Mouse (Mus musculus): ENCODE results near the gene Aagab.

The Aagab gene

DNA sequence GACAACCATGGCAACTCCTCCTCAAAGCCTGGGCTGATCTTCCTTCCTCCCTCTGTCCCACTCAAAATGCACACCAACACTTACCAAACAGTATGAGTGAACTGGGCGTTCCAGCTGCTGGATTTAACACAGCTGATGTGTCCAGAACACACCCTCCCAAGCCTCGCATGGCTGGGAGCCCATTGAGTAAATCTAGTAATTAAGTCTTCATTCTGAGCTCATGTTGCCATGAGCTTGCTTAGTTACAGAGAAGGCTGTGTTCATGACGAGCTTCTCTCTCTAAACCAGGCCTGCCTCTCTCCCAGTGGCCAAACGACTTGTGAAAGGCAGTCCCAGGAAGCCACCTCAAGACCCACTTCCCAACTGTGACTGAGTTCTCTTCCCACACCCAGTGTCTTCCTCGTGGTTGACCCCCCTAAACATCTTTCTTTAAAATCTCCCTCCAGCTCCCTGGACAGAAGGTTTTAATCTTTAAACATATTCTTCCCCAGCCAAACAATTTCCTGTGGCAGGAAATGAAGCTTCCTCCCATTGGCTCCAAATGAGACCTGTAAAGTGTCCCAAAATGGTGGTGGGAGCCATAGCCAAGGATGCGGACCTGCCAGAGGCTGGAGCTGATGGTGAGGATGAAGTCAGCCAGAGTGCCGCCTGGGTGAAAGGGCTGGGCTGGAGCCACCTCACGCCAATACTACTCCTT lies 70.5 kb downstream of the Aagab start:
- DNase-seq (ENCODE audit: low spot score in 2 of 2): no peak

- no peak for DNase-seq (ENCODE audit: low spot score in 2 of 2)
These were observed 71.0 kb downstream of the Aagab start for GRCm38 (mm10) chr9:63673494-63673805.

DNA sequence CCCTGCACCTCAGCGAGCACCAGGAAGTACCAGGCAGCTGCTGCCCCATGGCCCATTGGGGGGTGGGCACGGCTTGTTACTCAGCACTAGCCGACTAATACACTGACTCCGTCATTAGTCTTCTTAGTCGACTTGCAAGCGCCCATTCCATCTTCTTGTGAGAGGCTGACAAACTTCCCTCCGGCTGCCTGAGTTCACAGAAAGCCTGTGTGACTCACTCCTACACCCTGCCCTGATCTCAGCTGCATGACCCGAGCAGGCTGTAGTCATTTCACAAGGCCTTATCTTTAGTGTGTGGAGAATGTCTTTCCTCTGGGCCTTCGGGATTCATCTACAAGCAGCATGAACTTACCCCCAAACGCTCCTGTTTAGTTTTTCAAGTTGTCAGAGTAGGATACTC lies 72.2 kb downstream of the Aagab start:
- no peak for DNase-seq (ENCODE audit: low spot score in 2 of 2)

DNA sequence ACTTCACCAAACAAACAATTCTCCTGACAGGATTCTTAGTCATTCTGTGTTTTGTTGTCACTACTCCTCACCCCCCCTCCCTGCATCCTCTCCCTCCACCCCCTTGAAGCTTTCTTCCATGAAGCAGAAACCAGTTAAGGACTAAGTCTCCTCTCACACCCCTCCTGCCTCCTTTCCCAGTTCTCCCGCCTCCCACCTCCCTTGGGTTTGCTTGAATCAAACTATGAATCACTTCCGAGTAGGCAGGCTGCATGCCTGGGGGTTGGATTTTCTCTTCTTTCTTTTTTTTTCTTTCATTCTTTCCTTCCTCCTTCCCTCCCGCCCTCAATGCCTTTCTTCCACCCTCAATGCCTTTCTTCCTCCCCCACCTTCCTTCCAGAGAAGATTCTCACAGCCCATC lies 75.2 kb downstream of the Aagab start:
- DNase-seq (ENCODE audit: low spot score in 2 of 2): no peak

- DNase-seq (ENCODE audit: low spot score in 2 of 2): no peak
These were observed 75.6 kb downstream of the Aagab start for GRCm38 (mm10) chr9:63678076-63678475.

DNA sequence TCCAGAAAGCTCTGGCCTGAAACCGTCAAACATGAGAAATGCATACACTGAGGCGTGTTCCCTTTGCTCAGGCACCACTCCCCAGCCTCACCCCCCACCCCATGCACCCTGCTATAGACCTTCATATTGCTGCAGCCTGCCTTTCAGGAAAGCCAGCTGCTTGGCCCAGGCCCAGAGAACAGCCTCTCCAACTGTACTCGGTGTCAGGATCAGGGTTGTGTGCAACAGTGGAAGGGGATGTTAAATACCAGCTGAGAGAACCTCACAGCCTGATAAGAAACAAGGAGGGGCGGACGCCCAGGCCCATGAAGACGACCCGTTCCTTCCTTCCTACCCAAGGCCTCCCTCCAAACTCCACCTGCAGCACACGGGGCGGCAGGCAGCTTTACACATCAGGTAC lies 79.8 kb downstream of the Aagab start:
- DNase-seq (ENCODE audit: low spot score in 2 of 2): no peak

DNA sequence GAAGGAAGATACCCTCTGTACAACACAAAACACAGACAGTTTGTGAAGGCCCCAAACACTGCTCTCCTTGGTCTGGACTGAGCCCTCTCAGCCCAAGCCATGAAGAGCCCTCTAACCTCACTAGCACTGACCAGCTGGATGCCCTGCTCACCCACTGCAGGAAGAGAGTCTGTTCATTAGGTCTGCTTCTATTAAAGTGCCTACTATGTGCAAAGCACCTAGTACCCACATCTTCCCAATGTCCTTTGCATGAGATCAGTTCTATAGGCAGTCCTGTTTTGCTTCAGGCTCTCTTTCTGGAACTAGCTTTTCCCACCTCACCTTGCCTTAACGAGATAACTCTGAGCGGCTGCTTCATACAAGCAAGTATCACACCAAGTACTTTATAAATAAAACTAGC lies 80.5 kb downstream of the Aagab start:
- DNase-seq (ENCODE audit: low spot score in 2 of 2): no peak

DNA sequence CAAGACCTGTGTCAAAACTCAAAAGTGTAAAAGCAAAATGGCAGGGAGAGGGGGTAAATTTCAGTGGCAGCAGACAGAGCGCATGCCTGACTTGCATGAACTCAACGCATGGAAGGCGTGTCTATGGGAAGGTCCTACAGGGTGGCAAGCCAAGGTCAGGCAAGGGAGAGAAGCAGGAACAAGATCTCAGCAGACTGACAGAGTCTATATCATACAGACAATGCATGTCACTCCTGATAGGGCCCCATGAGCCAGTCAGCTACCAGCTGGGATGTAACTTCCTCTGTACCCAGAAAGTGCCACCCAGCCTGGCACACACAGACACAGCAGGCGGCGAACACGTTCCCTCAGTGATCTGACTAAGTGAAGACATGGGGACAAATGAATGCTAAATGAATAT lies 81.8 kb downstream of the Aagab start:
- DNase-seq (ENCODE audit: low spot score in 2 of 2): no peak

GRCm38 (mm10) chr9:63685352-63685751 lies 82.9 kb downstream of the Aagab start:
- DNase-seq (ENCODE audit: low spot score in 2 of 2): no peak

- no peak for DNase-seq (ENCODE audit: low spot score in 2 of 2)
These were observed 85.1 kb downstream of the Aagab start for GRCm38 (mm10) chr9:63687413-63688015.

GRCm38 (mm10) chr9:63690511-63690910 lies 88.1 kb downstream of the Aagab start:
- no peak for DNase-seq (ENCODE audit: low spot score in 2 of 2)

GRCm38 (mm10) chr9:63691960-63692359 lies 89.5 kb downstream of the Aagab start:
- DNase-seq (ENCODE audit: low spot score in 2 of 2): no peak

All from cerebellum, postnatal 4 days (tissue).